In genomic region chr3:53084806-53085205, GRCm38 (mm10) we compare ENCODE assay signal across 24 mouse cellular contexts. TPM values are rescaled to one million over a fixed set of nuclear protein-coding genes. Genes with fewer than 3 reads are reported as not detected.
A peak's percentile ranks its signal among the peaks of the same experiment; 100 is the strongest.
DNase-seq lines count a peak whose midpoint lies in the region; ATAC-seq and TF ChIP-seq lines count a peak whose summit lies in the region.
"Had no signal": no experiment of that assay in that cellular context is flagged by ENCODE, and none has a peak within 500 bp of the region (broad histone marks: within the 10 kb centered on the region; RNA-seq: fewer than 3 reads in every experiment).

No protein-coding gene starts in this region.

- H3K4me2 ChIP-seq in midbrain, embryonic 11.5 days, result no peak overlapping the region
- no peak overlapping the region for H3K4me2 ChIP-seq in midbrain, postnatal 0 days (ENCODE audit: low read depth, low read length, poor library complexity, severe bottlenecking)

- no peaks in the 10 kb centered on the region for H3K9me3 ChIP-seq in midbrain, embryonic 11.5 days (ENCODE audit: control insufficient read depth, low read length)
- H3K9me3 ChIP-seq in midbrain, postnatal 0 days (ENCODE audit: low read length), result no peaks in the 10 kb centered on the region

- WGBS in midbrain, embryonic 11.5 days, result 90% methylated on average over 8 of the region's 8 CpGs
- WGBS in midbrain, postnatal 0 days, result 90% methylated on average over 8 of the region's 8 CpGs

- no peak overlapping the region for H3K9ac ChIP-seq in midbrain, embryonic 11.5 days (ENCODE audit: low read length)
- no peak overlapping the region for H3K9ac ChIP-seq in midbrain, postnatal 0 days (replicated peaks; ENCODE audit: low read length, poor library complexity, severe bottlenecking)

- no peak overlapping the region for H3K27ac ChIP-seq in midbrain, embryonic 11.5 days (ENCODE audit: low read depth, low read length)
- H3K27ac ChIP-seq in midbrain, postnatal 0 days (ENCODE audit: low read depth, low read length), result no peak overlapping the region

- no peak overlapping the region for H3K4me3 ChIP-seq in midbrain, embryonic 11.5 days (ENCODE audit: low read depth, low read length)
- H3K4me3 ChIP-seq in midbrain, postnatal 0 days (ENCODE audit: low read depth, low read length), result no peak overlapping the region

- no peaks in the 10 kb centered on the region for H3K4me1 ChIP-seq in midbrain, embryonic 11.5 days (ENCODE audit: control insufficient read depth, insufficient read depth, low read length)
- no peaks in the 10 kb centered on the region for H3K4me1 ChIP-seq in midbrain, postnatal 0 days (ENCODE audit: insufficient read depth, low read length)

- H3K27me3 ChIP-seq in midbrain, embryonic 11.5 days (ENCODE audit: control insufficient read depth, insufficient read depth, low read length), result no peaks in the 10 kb centered on the region
- no peaks in the 10 kb centered on the region for H3K27me3 ChIP-seq in midbrain, postnatal 0 days (ENCODE audit: insufficient read depth, low read length)
- H3K27me3 ChIP-seq: CH12.LX, Patski had no signal

- no peak for ATAC-seq in midbrain, embryonic 11.5 days (ENCODE audit: low FRiP score)
- ATAC-seq in midbrain, postnatal 0 days (ENCODE audit: low FRiP score), result no peak
- ATAC-seq: activated CD4-positive, CD25-positive, alpha-beta regulatory T cell, adult 4 months; CD4-positive, CD25-positive, alpha-beta regulatory T cell, adult 4 months; Patski had no signal

- peak; percentile 73 for DNase-seq in heart, adult 11 months
- no peak for DNase-seq in heart, adult 8-10 months (ENCODE audit: low spot score)
- peak; percentile 8 for DNase-seq in midbrain, embryonic 11.5 days (ENCODE audit: low spot score, missing footprints)
- DNase-seq in midbrain, postnatal 0 days (ENCODE audit: low spot score), result no peak
- peak; percentile 9 for DNase-seq in testis, postnatal 14 days (ENCODE audit: low spot score)
- no peak for DNase-seq in testis, postnatal 10 days (ENCODE audit: low spot score)
- DNase-seq in Muller cell, postnatal 12 days (ENCODE audit: inconsistent ontology term), result peak; percentile 81
- DNase-seq in right cerebral cortex, postnatal 36 days (ENCODE audit: low spot score in 2 of 2), result no peak
- DNase-seq: adrenal gland, adult 2 months; adrenal gland, adult 8-10 months; adrenal gland, postnatal 10 days; adrenal gland, postnatal 14 days; adrenal gland, postnatal 25 days; adrenal gland, postnatal 36 days; B cell, adult 2 months; cerebellum, adult 11 months; cerebellum, adult 11-12 months; cerebellum, adult 18-20 months had no signal

- no peaks in the 10 kb centered on the region for H3K36me3 ChIP-seq in midbrain, embryonic 11.5 days (ENCODE audit: control insufficient read depth, insufficient read depth, low read length)
- no peaks in the 10 kb centered on the region for H3K36me3 ChIP-seq in midbrain, postnatal 0 days (ENCODE audit: insufficient read depth, low read length)
- H3K36me3 ChIP-seq: G1E had no signal

- no peak for TF ChIP-seq CTCF in midbrain, postnatal 0 days (IDR thresholded peaks at IDR 0.05)

RNA-seq across cellular contexts. Expression of gene Lhfp, which starts 43.5 kb away (rescaled TPM):
- total RNA-seq in heart, adult 8-10 months (2022), result 10 to 100 TPM; 34.6 to 45.4 (median 37.2) TPM
- 44.6 and 49.8 TPM in 2 replicates for polyA plus RNA-seq in midbrain, embryonic 11.5 days (2014; fragmentation: Nextera tagmentation; extraction: Ambion mirVana)
- total RNA-seq in midbrain, postnatal 0 days (2014; rRNA removed), result 49.3 and 50.3 TPM in 2 replicates
- 59.7 and 62.9 TPM in 2 replicates for polyA plus RNA-seq in midbrain, postnatal 0 days (2015; fragmentation: Nextera tagmentation; extraction: Ambion mirVana)
- total RNA-seq: CH12.LX, MEL had no signal

Comparison
In these comparisons a context has a peak if more than half of its experiments do, and no peak if none do; other contexts are left out.
1. DNase-seq: peak in heart, adult 11 months (single experiment), midbrain, embryonic 11.5 days (single experiment), testis, postnatal 14 days (single experiment) and Muller cell, postnatal 12 days (single experiment); none in heart, adult 8-10 months (single experiment), midbrain, postnatal 0 days (single experiment), testis, postnatal 10 days (single experiment) and right cerebral cortex, postnatal 36 days (0 of 2).